Mouse (Mus musculus): ENCODE data around the gene Arhgef28.

Gene Arhgef28

DNA sequence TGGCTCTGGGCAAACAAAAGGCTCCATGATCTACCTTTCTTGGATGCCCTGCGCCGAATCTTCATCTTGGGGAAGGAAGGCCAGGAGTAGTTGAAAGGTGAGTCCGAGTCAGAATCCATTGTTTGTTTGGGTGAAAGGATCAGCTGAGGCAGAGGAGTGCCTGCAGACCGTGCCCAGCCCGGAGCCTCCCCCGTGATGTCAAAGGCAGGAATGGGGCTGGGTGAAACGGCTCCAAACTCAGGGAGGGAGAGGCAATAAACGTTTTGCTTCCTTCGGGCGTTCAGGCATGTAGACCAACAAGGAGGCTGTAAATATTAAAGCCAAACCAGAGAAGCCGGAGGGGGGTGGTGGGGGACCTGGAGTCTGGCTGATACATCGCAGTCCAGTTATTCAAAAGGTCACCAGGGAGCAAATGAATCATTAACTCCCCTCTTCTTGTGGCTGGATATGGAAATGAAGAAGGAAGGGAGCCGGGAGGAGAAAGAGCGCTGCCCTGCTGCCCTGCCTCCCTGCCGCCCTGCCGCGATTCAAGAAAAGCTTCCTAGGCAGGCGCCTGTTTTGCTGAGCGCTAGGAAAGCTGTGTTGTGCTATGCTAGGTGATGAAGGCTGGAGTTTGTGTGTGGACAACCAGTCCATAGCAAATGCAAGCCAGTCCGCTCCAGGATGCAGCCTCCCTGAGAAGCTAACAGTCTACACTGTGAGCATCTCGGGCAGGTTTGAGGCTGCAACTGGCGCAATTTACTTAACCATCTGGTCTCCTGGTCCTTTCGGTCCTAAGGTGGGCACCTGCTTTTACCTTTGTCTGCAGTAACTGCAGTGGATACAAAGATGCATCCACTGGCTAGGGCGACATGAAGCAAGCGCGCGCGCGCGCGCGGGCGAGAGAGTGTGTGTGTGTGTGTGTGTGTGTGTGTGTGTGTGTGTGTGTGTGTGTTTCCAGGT is 190.0 kb downstream of the Arhgef28 start:
- in situ Hi-C loops (cut with MseI, MboI) = no loop called here

DNA sequence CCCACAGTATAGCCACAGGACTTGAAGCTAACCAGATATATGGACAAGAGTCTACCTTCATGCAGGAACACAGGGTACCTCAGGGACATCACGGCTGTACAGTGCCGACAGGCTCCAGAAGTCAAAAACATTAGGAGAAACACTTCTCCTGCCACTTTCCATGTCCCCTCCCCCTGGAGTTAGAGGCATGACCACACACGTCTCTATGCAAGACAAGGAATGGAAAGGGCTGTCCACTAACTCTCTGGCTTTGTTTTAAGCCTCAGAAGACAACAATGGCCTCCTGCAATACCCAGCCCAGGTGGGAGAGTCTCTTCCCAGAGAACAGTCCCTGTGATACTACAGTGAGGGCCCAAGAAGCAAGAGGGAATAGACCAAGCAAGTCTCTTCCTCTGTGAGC is 191.3 kb downstream of the Arhgef28 start:
- in situ Hi-C loops (cut with MseI, MboI) = no loop called here

GRCm38 (mm10) chr13:98013715-98014114 is 192.5 kb downstream of the Arhgef28 start:
- in situ Hi-C loops (cut with MseI, MboI) = no loop called here

DNA sequence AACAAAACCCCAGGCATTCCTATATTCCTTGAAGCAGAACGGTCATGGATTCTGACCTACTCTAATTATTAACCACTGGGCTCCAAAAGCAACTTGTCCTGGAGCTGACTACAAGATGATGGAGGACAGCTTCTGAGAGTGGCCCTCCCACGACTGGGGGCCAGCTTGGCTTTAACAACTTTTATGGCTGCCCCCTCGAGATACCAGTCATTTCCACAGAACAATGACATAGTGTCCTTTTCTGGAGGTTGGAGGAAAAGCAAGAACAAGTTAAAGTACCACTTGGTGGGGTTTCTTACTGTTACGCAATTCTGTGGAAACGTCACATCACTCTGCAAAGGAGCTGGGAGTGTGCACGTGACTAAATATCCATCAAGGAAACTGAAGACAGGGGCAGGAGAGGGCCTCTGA is 194.3 kb downstream of the Arhgef28 start:
- in situ Hi-C loops (cut with MseI, MboI) = no loop called here

DNA sequence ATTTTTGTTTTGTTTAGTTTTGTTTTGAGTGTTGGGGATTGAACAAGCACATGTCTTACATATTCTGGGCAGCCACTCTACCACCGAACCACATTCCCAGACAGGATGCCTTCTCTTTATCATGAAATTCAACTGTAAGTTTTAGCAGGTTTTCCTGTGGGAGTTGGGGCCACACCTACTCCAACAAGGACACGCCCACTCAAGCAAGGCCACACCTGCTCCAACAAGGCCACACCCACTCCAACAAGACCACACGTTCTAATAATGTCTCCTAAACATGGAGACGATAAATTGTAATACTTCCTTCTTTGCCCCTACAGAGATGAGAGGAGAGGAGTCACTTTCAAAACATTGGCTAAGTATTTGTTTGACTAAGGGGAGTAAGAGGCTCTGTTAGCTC is 197.2 kb downstream of the Arhgef28 start:
- in situ Hi-C loops (cut with MseI, MboI) = no loop called here

GRCm38 (mm10) chr13:98008588-98008987 is 197.7 kb downstream of the Arhgef28 start:
- in situ Hi-C loops (cut with MseI, MboI) = no loop called here

DNA sequence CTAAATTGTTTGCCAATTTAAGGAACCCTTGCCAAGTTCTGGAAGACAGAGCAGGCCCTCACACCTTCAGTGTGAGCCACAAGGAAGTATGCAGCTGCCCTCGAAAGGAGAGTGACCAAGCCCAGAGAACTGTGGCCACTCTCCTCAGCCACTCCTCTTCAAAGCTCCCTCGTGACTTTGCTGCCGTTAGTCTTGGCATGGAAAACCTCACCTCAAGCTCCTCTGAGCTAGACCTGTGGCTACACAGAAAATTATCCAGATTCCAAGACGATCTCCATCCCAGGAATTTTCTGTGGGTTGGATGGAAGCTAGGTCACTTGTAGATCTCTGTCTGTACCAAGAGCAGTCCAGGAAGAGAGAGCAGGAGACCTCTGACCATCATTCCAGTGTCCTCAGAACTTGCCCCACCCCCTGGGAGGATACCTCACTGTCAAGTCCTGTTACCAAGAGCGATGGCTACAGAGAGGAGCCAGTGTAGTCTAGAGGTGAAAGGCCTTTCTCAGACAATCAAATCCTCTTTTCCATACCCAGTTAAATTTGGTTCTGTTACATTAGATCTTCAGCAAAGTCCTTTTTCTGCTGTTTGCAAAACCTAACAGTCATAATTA is 200.5 kb downstream of the Arhgef28 start:
- in situ Hi-C loops (cut with MseI, MboI) = no loop called here

DNA sequence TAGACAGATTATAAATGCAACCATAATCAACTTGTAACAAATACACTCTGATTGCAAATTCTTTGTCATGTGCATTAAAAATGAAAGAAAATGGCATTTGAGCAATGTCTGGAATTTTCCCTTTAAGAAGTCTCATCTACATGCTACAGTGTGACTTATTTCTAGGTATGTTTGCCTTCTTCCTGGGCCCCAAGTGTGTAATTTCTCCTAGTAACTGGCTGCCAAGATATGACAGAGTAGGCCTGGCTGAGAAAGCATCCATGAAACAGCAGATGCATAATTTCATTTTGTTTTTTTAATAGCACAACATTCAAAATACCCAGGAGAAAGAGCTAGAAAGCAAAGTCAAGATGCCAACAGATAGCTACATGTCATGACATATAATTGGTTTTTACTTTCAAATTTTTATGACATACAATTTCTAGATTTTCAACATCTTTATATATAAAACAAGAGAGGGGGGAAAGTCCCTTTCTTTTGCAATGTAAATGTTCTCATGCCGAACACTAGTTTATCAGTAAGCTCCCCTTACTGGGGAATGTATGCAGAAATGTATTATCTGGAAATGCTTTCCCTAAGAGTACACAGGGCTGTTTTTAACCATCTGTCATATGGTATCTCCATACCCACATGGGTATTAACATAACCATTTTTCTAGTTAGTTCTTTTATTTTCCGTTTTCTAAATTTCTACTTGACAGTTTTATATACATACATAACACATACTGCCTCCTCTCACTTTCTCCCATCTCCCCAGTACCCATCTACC is 201.4 kb downstream of the Arhgef28 start:
- in situ Hi-C loops (cut with MseI, MboI) = no loop called here

GRCm38 (mm10) chr13:98003690-98004089 is 202.5 kb downstream of the Arhgef28 start:
- in situ Hi-C loops (cut with MseI, MboI) = no loop called here

DNA sequence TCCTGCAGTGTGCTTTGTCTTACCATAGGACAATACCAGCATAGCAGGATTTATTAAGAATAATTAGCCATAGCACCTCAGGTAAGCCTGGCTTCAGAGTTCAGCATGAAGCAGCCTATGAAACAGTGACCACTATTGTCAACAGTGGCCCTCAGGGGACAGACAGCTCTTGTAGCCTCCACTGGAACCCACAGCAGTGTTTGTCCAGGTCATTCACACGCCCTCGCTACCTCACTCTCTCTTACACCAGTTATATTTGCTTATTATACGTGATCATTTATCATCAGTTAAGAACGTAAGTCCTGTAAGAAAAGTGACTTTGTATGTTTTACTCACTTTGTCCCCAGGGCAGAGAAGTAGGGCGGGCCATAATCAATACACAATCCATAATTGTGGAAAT is 203.6 kb downstream of the Arhgef28 start:
- in situ Hi-C loops (cut with MseI, MboI) = no loop called here

DNA sequence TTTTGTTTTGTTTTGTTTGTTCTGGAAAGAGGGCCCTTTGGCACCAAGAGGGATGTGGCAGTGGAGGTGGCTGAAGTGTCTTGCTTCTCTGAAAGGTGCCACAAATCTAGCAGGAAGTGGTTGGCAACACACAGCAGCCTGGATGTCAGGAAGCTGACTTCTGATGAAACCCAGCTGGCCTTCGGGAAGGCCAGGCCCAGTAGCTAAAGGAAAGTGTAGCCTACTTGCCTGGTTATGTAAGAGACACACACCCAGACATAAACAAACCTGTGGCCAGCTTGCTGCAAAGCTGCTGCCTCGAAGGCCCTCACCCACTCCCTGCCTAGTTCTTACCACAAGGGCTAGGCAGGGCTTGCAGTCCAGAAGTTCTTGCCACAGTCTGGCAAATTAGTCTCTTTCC is 204.1 kb downstream of the Arhgef28 start:
- in situ Hi-C loops (cut with MseI, MboI) = no loop called here

GRCm38 (mm10) chr13:98001719-98002118 is 204.5 kb downstream of the Arhgef28 start:
- in situ Hi-C loops (cut with MseI, MboI) = no loop called here

- in situ Hi-C loops (cut with MseI, MboI) = no loop called here
Measured at GRCm38 (mm10) chr13:98000841-98001240, 205.4 kb downstream of the Arhgef28 start.

GRCm38 (mm10) chr13:97999130-97999529 is 207.1 kb downstream of the Arhgef28 start:
- in situ Hi-C loops (cut with MseI, MboI) = no loop called here

GRCm38 (mm10) chr13:97998570-97998969 is 207.7 kb downstream of the Arhgef28 start:
- in situ Hi-C loops (cut with MseI, MboI) = no loop called here

- in situ Hi-C loops (cut with MseI, MboI) = no loop called here
Measured at GRCm38 (mm10) chr13:97990939-97991338, 215.3 kb downstream of the Arhgef28 start.

GRCm38 (mm10) chr13:97988796-97989195 is 217.4 kb downstream of the Arhgef28 start:
- in situ Hi-C loops (cut with MseI, MboI) = no loop called here

DNA sequence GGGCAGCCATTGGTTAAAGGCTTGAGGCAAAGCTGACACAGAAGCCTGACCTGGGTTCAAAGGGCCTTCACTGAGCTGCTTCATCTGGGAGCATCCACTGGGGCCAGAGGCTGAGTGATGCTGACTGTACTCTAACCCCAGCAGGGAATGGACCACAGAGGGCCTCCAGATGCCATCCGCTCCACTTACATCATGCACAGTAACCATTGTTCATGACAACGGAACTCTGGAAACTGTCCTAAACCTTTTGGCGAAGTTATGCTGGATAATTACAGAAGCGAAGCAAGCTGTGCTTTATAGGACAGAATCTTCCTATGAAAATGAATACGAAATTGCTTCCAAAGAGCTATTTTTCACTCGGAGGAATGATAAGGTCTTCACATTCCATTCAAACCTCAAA is 219.5 kb downstream of the Arhgef28 start:
- in situ Hi-C loops (cut with MseI, MboI) = no loop called here

DNA sequence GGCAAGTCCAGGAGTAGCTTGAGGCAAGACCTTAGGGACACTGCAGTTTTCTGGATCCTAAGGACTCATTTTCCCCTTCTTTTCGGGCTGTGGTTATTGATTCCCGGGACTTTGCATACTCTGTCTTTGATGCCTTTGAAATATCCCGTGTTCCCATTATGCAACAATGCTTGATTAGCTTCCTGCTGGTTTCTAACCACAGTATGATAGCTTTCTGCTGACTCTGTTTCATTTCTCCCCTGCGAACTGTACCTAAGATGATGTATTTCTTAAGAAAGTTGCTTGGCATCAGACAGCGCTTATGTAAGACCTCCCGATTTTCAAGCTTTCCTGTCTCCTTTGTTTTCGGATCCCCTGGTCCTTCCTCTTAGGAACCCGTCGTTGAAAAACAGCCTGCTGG is 229.1 kb downstream of the Arhgef28 start:
- in situ Hi-C loops (cut with MseI, MboI) = no loop called here

- in situ Hi-C loops (cut with MseI, MboI) = no loop called here
Measured at GRCm38 (mm10) chr13:97976642-97977041, 229.6 kb downstream of the Arhgef28 start.

GRCm38 (mm10) chr13:97974532-97975194 is 231.6 kb downstream of the Arhgef28 start:
- in situ Hi-C loops (cut with MseI, MboI) = no loop called here

- in situ Hi-C loops (cut with MseI, MboI) = no loop called here
Measured at GRCm38 (mm10) chr13:97973915-97974314, 232.3 kb downstream of the Arhgef28 start.
